Mouse (Mus musculus) retina, postnatal 7 days (tissue): Measurements from ENCODE around the gene Epsti1.

ENCODE experiments used
- DNase-seq: peaks from one replicate; pipeline ENCODE4 v3.0.0-alpha.2; 2012; ENCODE audit warnings: low read depth, low spot score

Gene Epsti1

DNA sequence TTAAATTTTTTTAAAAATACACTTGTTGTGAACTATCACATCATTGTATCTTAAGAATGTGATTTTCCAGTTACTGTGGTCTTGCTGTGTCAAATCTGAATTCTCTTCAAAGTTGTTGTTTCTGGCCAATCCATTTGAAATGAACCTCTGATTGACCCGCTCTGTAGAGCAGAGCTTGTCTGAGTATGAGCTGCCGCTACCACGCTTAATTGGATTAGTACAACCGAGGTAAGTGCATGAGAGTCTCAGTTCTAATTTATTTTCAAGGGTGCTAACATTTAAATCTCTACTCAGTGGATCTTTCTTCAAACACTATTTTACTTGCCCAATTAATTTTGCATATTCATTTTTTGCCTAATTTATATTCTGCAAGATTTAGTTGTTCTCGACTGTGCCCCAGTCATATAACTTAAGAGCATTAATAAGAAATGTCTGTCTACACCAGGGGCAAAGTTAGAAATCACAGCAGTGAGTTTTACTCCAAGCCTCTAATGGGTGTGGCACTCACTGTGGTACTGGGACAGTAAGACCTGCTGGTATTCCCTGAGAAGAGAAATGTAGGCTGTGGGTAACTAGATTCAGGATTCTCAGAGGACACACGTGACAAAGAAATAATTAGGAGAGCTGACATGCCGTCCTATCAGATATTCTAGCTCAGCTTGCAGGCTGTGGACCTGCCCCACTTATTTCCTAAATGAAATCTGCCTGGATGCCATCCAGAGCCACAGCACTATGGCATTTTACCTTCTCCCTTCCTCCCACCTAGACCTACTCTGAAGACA is 111.7 kb downstream of the Epsti1 start:
- DNase-seq = no peak

- DNase-seq = no peak
Observed at GRCm38 (mm10) chr14:78016398-78016797, 112.4 kb downstream of the Epsti1 start.

GRCm38 (mm10) chr14:78019935-78020334 is 115.9 kb downstream of the Epsti1 start:
- peak; percentile 17 for DNase-seq

DNA sequence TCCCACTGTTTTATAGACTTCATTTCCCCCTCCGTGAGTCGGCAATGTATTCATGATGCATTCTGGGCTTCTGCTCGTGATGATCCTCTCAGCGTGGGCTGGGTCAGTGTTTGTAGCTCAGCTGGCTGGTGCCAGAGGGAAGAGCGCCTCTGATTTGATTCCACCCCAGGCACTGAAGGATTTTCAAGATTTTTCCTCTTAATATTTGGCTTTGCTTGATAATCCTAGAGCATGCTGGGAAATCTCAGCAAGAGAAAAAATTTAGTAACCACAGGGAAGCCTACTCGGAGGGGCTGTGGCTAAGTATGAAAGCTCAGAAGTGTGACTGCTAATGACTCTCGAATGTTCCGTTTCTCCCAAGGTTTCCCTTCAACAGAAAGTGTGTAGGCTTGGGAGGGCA is 134.8 kb downstream of the Epsti1 start:
- DNase-seq = no peak

DNA sequence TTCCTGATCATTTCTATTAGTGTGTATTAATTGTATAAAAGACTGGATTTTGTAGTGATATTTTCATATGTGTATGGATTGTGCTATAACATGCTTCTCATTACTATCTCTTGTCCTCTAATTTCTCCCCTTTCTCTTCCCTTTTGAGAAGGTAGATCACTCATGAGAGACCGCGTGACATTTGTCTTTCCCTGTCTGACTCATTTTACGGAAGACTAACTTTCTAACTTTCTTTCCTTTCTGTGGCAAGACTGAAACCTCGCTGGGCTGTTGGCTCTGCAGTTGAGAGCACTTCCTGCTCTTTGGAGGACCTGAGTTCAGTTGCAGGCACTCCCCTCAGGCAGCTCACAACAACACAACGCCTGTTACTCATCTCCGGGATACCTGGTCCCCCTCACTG is 136.6 kb downstream of the Epsti1 start:
- DNase-seq = no peak

GRCm38 (mm10) chr14:78041886-78042526 is 138.0 kb downstream of the Epsti1 start:
- DNase-seq = no peak

- DNase-seq = no peak
Observed at GRCm38 (mm10) chr14:78043079-78043478, 139.0 kb downstream of the Epsti1 start.

DNA sequence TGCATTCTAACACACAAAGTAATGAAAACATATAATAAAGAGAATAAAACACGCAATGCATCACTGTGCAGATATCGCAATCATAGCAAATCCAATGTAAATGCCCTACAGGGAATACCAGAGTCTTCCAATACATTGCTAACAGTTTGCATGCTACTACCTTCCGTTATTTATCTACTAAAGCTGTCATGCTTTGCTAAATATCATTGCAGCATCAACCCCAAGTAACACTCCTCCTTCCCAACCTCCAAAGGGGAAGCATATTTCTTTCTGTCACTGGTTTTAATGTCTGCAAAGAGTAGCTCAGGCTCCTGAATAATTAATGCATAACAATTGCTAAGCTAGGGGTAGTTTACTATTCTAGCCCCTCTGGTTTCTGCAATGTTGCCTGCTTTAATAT is 144.2 kb downstream of the Epsti1 start:
- DNase-seq = no peak

- no peak for DNase-seq
Observed at GRCm38 (mm10) chr14:78048674-78049073, 144.6 kb downstream of the Epsti1 start.
